Mouse (Mus musculus): ENCODE measurements around the gene Hspg2.

- TF ChIP-seq CHD2 (IDR thresholded peaks at IDR 0.05; ENCODE audit: low read depth, low read length) (no peak), ZC3H11A (IDR thresholded peaks at IDR 0.05; ENCODE audit: borderline replicate concordance, low read depth, low read length) (no peak), HCFC1 (IDR thresholded peaks at IDR 0.05; ENCODE audit: borderline replicate concordance, insufficient read depth, low read length) (no peak), ZNF384 (IDR thresholded peaks at IDR 0.05; ENCODE audit: low read depth, low read length) (no peak)
Measured at GRCm38 (mm10) chr4:137436979-137437669, 31.4 kb upstream of the Hspg2 start.

Data from ES-E14 (cell line).